Mouse (Mus musculus): ENCODE data around the gene Plscr3.

Gene Plscr3

GRCm38 (mm10) chr11:69891482-69891881 lies 45.3 kb downstream of the Plscr3 start:
- DNase-seq (ENCODE audit: low read depth, low spot score), result no peak

GRCm38 (mm10) chr11:69894671-69895070 lies 48.5 kb downstream of the Plscr3 start:
- peak; percentile 88 for DNase-seq (ENCODE audit: low read depth, low spot score)

GRCm38 (mm10) chr11:69895291-69895690 lies 49.1 kb downstream of the Plscr3 start, which contains the start of gene Acap1:
Acap1 (minus strand) TSS chr11:69895539.
- peak; percentile 83 for DNase-seq (ENCODE audit: low read depth, low spot score)

GRCm38 (mm10) chr11:69899870-69900269 lies 53.7 kb downstream of the Plscr3 start:
- no peak for DNase-seq (ENCODE audit: low read depth, low spot score)

- DNase-seq (ENCODE audit: low read depth, low spot score), result peak; percentile 95
Observed at GRCm38 (mm10) chr11:69900471-69901405, 54.6 kb downstream of the Plscr3 start, which contains the start of the genes 2810408A11Rik and Neurl4. 2810408A11Rik (minus strand) TSS chr11:69900987. Neurl4 (plus strand) TSS chr11:69901072.

- peak; percentile 95 for DNase-seq (ENCODE audit: low read depth, low spot score)
Observed at GRCm38 (mm10) chr11:69901406-69901846, 55.2 kb downstream of the Plscr3 start.

Data from CD4-positive, CD25-positive, alpha-beta regulatory T cell, adult 2 months (primary cell).